Mouse (Mus musculus): ENCODE results near the gene Gm20219.

DNA sequence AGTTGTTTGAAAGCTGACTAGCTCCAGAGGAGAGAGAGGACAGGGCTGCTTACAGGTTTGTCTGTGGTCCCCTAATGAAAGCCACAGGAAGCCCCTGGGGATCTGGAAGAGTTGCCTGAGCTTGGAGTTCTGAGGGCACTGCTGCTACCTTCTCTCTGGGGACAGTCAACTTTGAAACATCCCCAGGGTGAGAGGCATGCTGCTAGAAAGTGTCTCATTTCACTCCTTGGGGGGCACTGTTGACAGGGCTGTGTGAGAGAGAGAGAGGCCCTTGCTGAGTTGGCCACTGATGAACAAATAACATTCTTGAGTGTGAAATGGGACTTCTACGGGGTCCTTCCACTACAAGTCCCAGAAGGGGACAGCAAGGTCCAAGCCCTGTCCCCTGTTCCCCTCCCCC, 33.6 kb upstream of the Gm20219 start:
- no peak for TF ChIP-seq GATA1 (IDR thresholded peaks at IDR 0.05; ENCODE audit: borderline replicate concordance, low read length)
- no peak for TF ChIP-seq FLI1 (IDR thresholded peaks at IDR 0.05; ENCODE audit: low read length)

Data from megakaryocyte, embryonic 14.5 days (primary cell).